Mouse (Mus musculus) CD8-positive naive resting alpha-beta T cell, adult 2 months (primary cell): ENCODE data around the gene Nfe2l2.
A peak's percentile ranks its signal among the peaks of the same experiment; 100 is the strongest.
"Not testable (repeated sequence)": the region's sequence is repeated elsewhere in the genome, so short reads cannot be mapped to it uniquely, and the experiment has no call there.

Experiments
- DNase-seq, 2 experiments: peaks; one replicate each; pipeline ENCODE4 v3.0.0; 2022; ENCODE audit warnings: low read depth in 2 of 2, low spot score in 2 of 2

The Nfe2l2 gene

DNA sequence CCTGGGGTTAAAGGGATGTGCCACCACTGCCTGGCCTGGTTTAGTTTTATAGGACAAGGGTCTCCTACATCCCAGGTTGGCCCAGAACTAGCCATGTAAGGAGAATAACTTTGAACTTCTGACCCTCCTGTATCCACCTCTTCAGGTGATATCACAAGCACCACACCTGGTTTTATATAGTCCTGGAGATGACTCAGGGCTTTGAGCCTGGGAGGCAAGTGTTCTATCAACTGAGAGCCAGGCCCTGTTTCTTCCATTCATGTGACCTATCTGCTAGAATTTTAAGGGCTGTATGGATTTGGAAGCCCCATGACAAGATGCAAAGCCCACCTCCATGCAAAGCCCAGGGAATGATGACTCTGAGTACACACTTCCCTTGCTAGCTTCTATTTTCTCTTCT is 51.3 kb downstream of the Nfe2l2 start:
- no peak for DNase-seq

DNA sequence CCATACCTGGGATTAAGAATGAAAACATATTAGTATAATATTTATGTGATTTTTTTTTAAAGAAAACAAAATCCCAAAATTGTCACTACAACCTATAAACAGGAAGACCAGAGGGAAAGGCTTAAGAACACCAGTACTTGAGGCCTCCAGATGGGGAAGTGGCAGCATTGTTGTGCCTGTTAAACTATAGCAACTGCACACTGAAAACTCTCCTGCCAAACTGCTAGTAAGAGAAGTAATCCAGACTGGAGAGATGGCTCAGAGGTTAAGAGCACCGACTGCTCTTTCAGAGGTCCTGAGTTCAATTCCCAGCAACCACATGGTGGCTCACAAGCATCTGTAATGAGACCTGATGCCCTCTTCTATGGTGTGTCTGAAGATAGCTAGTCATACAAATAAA is 54.0 kb downstream of the Nfe2l2 start:
- no peak for DNase-seq

DNA sequence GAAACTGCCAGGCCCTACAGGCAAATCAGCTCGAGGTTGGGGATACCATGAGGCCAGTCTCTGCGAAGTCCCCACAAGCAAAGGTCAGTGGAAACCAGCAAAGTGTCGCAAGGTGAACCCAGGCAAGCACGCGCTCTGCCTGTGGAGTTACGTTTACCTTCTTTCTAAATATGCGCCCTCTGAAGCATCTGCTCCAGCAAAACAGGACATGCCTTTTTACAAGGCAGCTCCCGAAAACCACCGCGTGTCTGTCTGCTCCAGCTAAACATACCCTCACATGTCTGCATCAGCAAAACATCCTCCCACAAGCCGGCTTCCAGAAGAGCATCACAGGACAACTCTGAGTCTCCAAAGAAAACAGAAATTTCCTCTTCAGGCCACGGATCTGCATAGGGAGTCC is 59.2 kb downstream of the Nfe2l2 start:
- no peak for DNase-seq

DNA sequence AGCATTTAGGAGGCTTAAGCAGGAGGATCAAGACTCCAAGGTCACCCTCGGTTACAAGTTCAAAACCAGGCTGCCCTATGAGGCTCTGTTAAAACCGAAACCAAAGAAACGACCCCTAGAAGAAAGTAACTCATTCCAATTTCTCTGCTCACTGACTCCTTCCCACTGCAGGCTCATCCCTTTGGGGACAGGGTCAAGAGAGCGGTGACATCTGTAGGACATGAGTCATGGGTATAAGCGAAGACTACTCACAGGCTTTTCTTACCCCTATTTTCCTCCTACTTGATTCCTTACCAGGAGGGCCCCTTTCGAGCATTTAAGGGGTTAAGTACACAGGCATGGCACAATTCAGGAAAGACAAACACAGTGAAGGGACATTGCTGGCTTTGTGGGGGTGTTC is 60.5 kb downstream of the Nfe2l2 start:
- DNase-seq, result no peak

DNA sequence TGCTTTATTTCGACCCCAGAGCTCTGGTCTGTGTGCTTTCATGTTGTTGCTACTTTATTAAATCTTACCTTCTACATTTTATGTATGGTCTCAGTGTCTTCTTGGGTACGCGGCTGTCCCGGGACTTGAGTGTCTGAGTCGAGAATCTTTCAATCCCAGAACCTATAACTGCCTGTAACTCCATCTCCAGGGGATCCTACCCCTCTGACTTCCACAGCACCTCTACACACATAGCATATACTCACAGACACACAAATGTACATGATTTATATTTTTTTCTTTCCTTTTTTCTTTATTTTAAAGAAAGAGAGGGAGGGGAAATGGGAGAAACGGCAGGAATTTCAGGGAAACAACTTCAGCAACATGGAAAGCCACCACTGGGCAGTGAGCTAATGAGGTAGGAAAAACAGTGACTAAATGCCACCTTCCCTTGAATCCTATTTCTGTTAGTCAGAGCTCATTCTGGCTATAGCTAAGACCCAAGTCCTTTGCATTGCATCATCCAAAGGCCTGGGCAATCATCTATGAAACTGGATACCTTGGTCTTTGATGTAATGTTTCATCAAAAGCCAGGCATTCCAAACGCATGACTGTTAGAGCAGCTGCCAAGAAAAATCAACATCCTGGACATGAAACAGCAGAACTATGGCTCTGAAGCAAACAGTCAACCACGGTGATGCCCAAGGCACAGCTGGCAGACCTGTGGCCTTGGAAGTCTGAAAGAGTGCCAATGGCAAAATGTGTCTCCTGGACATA is 61.5 kb downstream of the Nfe2l2 start:
- DNase-seq, result no peak

DNA sequence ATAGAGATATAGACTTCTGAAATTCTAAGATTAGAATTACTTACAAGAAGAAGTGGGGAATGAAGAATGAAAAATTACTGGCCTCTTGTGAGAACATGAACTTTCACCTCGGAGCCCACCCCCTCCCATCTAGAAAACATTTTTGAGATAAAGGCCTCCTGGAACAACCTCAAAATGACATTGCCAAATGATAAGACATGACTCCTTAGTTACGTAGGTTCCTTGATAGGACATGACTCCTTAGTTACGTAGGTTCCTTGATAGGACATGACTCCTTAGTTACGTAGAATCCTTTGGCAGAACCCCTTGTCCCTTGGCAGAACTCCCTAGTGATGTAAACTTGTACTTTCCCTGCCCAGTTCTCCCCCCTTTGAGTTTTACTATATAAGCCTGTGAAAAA is 62.1 kb downstream of the Nfe2l2 start:
- DNase-seq, result not testable (repeated sequence)

DNA sequence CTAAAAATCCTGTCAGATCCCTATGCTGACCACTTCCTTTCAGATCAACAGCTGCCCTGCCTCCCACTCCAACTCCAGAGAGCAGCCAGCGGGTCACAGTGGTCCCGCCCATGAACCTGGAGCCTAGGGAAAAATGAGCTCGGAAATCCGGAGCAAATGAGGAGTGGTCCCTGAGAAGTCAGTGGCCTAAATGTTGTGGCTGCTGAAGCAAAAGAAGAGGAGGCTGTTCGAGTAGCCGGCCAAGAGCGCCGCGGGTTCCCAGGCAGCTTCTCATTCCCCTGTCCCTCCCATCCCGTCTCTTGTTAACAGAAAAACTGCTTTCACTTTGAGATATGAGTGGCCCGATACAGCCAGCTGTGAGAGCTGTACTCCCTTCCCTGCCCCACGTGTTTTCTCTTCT is 64.9 kb downstream of the Nfe2l2 start:
- not testable (repeated sequence) for DNase-seq

DNA sequence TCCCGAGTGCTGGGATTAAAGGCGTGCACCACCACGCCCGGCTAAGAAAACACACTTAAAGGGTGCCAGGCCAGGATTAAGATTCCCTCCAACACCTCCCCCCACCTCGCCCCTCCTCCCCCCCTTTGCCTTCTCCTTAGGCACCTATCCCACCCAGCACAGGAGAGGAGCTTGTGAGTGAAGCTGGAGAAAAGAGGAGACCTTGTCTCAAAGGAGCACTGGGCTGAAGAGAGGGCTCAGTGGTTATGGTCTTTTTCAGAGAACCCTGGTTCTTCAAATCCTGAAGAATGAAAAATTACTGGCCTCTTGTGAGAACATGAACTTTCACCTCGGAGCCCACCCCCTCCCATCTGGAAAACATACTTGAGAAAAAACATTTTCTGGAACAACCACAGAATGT is 66.6 kb downstream of the Nfe2l2 start:
- DNase-seq, result not testable (repeated sequence)

DNA sequence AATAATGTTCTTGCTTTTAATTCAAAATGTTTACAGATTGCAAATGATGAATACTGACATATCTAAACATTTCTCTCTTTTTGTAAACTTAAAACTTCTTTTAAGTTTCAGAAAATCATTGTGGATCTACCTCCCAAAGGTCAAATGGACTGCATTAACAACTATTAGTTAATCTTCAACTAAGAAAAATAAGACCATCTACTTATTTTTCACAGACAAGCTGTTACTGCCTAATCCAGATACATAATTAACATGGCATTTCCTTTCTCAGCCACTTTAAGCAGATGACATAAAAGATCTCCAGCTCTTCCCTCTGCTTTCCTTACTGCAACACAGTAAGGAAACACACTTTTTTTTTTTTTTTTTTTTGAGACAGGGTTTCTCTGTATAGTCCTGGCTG is 67.1 kb downstream of the Nfe2l2 start:
- DNase-seq, result no peak

DNA sequence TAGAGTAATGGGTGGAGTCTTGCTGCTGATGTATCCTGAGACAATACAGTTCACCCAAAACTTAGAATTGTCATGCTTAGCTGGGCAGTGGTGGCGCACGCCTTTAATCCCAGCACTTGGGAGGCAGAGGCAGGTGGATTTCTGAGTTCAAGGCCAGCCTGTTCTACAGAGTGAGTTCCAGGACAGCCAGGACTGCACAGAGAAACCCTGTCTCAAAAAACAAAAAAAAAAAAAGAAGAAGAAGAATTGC is 67.5 kb downstream of the Nfe2l2 start:
- not testable (repeated sequence) for DNase-seq

DNA sequence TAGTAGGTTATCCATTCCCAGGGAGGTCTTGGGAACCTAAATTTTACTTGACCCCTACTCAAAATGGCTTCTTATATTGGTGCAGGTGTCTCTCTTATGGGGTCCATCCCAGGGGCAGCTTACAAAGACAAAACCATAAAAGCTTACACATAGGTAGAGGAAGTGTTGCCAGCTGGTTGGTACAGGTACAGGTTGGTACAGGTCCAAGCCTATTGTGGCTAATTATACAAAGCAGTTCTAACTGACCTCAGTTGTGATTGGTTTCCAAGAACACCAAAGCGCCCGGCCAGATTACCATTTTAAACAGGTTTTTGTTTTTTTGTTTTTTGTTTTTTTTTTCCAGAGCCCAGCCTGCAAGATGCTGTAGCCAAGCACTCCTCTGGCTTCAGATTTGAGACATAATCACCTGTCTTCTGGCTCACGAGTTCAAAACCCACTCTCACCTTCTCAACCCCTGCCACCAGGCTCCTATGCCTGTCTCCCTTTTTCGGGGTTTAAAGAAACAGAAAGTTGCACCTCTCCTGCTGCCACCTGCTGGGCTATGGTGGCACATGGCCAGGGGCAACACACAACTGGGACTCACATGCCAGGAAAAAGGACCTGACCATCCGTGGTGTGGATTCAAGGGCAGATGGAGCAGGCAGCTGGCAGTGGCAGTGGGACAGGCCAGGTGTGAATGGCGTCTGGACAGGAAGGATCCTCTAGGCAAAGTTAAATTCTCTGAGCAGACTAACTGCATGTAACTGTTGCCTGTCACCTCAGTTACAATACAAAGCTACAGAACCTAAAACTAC is 68.0 kb downstream of the Nfe2l2 start:
- peak; percentile 50 to 63 for DNase-seq

DNA sequence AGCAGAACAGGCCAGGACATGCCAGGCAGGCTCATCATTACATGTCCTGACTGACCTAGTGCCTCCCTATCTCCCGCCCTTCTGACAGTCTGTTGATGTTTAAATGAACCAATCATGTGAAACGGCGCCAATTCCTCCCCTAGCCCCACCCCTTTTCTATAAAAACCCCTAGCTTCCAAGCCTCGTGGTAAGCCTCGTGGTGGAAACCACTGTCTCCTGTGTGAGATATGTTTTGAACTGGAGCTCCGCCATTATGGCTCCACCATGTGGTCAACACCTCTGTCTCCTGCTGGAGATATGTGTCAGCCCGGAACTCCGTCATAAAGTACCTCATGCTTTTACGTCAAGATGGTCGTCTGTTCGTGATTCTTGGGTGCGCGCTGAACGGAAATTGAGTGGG is 70.0 kb downstream of the Nfe2l2 start:
- not testable (repeated sequence) for DNase-seq

DNA sequence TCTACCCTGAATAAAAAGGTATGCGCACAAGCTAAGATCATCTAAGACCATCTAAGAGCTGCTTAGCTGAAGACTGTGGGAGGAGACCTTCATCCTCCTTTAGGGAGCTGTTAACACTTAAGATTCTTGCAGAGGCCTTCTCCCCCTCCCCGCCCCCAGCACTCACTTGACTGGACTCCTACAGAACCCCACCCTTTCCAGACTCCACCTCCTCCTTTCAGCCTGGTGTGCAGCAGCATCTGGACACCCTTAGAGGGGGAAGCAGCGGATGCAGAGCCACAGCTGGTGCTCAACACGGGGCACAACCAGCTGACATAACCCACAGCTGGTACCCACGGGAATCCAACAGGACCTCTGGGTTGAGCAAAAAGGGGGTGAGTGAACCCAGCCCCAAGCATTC is 70.7 kb downstream of the Nfe2l2 start:
- DNase-seq, result no peak

DNA sequence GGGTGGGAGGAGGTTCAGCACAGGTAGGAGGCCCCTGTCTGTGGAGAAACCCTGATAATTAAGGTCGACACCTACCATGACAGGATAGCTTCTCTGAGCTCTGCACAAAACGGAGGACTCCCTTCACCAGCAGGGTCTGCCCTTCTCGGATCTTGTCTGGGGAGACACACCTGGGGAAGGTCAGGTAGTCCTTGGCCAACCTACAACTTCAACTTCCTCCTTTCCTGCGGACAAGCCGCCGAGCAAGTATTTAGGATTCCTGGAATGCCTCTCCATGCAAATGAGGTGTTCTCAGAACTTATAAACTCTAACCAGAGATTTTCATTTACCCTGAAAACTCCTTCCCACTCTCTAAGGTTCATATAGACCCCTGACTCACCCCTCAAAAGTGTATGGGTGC is 71.1 kb downstream of the Nfe2l2 start:
- no peak for DNase-seq

DNA sequence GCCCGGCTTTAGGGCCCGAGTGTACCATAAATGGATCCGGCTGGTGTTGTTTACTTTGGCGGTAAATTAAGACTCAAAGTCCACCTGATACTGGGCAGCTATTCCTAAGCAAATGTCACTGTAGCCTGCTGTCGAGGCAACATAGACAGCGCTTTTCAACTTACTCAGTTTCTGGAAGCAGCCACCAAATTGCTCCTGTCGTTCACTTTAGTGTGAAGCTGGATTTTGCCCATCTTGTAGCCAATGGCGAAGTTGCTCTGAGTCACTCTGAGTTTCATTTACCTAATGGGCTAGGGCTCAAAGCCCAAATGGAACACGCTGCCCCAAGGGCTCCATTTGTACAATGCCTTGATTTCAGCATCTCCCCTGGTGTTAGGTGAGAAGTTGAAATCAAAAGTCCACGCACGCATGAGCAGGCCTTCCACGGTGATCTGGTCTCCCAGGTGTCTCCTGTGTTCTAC is 71.7 kb downstream of the Nfe2l2 start:
- no peak for DNase-seq

DNA sequence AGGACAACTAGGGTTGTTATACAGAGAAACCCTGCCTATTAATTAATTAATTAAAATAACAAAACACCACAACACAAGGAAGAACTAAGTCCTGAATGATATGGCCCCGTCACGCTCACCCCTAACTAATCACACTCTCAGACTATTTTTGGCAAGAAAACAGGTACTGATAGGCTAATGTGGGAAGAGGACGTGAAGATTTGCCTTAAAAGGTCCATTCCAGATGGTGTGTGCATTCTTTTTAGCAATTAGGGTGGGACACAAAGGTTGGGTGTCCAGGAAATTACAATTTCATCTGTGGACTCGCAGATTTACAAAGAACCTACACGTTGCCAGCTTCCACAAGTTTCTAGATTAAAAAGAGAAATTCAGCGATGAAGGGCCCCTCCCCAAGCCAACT is 72.4 kb downstream of the Nfe2l2 start:
- no peak for DNase-seq

DNA sequence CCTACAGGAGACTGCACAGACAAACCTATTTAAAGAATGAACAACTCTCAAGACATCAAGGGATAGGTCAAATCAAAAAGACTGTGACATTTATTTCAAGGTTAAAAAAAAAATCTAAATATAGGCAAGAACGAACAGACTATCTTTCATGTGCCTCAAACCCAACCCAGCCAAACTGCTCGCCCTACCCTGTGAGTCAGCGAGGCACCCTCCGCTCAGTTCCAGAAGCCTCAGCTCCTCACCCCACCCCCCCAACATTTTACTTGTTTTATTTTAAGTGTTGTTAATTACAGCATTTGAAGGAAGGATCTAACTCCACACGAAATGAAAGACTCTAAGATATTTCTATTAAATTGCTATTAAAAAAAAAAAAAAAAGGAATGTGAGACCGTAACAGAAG is 73.0 kb downstream of the Nfe2l2 start:
- DNase-seq, result no peak

DNA sequence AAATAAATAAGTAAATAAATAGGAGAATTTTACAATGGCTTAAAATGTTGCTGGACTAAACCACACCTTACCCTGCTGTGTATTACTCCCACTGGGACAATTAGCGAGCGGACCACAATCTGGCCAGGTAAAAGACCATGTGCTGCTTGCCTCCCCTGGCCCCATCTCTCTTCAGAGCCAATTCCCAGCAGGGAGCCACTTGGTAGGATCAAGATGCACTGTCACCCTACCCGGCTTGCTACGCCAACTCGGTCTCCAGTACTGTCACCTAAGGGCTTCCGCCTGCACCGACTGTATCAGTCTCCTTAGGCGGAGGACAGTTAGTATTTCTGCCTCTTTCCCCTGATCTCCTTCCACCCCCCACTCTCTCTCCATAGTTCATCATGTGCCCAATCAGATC is 76.0 kb downstream of the Nfe2l2 start:
- DNase-seq, result no peak

DNA sequence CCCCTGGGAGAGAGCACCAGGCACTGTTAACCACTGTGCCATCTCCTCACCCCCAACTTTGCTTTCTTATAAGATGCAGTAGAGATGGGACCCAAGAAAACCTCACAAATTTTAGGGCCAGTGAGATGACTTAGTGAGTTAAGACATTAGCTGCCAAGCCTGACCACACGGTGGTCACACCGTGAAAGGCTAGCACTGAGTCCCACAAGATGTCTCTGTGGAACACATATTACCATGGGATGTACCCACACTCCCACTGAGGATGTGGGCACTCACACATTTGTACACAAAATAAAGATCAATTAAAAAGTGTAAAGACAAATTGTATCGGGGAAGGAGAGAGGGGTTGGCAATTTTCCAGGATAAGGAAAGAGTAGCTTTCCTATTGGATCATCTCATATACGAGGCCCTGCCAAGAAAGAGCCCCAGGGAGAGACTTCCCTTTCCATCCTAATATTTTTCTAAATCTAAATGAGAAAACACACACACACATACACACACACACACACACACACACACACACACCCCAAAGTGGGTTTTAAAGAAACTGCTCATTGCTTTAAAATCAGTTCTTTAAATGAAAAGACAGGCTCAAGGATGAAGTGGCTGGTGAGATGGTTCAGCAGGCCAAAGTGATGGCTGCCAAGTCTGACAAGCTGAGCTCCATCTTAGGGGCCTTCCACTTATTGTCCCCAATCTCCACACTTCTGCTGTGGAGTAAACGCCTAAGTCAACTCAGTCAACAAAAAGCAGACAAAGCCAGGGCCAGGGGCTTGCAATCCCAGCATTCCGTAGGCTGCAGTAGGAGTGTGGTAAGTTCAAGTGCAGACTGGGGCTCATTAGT is 77.6 kb downstream of the Nfe2l2 start:
- no peak for DNase-seq
